Mouse (Mus musculus) small intestine, adult 2 months (tissue): ENCODE measurements at regions not wholly inside any gene's neighbourhood (a gene's known extent, or its start where the extent isn't known, plus 50 kb on each side); places are given as distances from the start of the nearest gene placed in this dataset.

Experiments used
- CTCF ChIP-seq: fragments of 200-500 bp; IDR thresholded peaks from 2 replicates; pipeline ENCODE4 v1.5.1; 2012; ENCODE audit warnings: low read depth, mild to moderate bottlenecking, control low read depth, inconsistent platforms, low read length, moderate library complexity, mixed read lengths; ENCODE audit not compliant: insufficient replicate concordance, insufficient read length; ENCODE audit errors: extremely low read depth
- POLR2A ChIP-seq: fragments of 200-500 bp; IDR thresholded peaks from 2 replicates; pipeline ENCODE4 v1.6.1; 2012; ENCODE audit warnings: low read depth, mild to moderate bottlenecking, control low read depth, inconsistent platforms, low read length, moderate library complexity

DNA sequence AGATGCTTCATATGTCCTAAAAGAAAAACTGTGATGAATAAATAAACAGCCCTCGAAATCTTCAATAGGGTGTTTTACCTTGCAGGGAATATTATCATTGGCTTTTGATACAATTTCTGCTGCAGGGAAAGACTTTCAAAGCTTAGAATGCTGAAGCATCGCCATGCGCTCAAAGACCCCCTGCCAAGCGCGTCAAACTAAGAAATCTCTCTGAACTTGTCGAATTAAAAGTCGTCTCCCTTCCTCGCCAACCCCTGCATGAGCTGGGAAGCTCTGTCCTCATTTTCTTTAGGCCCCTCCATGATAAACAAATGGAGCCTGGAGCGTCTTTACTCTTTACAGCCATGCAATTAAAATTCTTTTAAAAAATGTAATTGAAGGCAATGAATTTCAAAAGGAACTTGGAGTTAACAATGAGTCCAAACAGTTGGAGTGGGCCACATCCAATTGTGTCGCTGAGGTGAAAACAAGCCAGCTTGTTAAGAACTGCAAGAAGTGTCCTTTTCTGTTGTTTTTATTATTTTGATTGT lies 784.3 kb upstream of the Tenm3 start:
- TF ChIP-seq CTCF, result no peak
- TF ChIP-seq POLR2A, result no peak
